Mouse (Mus musculus) olfactory bulb, adult 2 months (tissue): ENCODE data around the gene Zfp14.

Experiments used
- CTCF ChIP-seq: fragments of 200-500 bp; IDR thresholded peaks from 2 replicates; pipeline ENCODE4 v1.5.1; 2012; ENCODE audit warnings: low read depth, mild to moderate bottlenecking, low read length, moderate library complexity; ENCODE audit not compliant: insufficient read depth
- POLR2A ChIP-seq: fragments of 200-500 bp; IDR thresholded peaks from 2 replicates; pipeline ENCODE4 v1.6.1; 2012; ENCODE audit warnings: mild to moderate bottlenecking, low read depth, low read length, moderate library complexity; ENCODE audit not compliant: insufficient read depth

- no peak for TF ChIP-seq CTCF
- TF ChIP-seq POLR2A, result no peak
Observed at GRCm38 (mm10) chr7:30025358-30025757, 25.8 kb downstream of the Zfp14 start.
